Comparison of ENCODE assay signal across 8 mouse cellular contexts in genomic region chr16:20621991-20622685, GRCm38 (mm10). TPM values are rescaled to one million over a fixed set of nuclear protein-coding genes. Genes with fewer than 3 reads are reported as not detected.
DNase-seq lines count a peak whose midpoint lies in the region; ATAC-seq lines count a peak whose summit lies in the region.

No protein-coding gene starts in this region.

- H3K9ac ChIP-seq in forebrain, embryonic 14.5 days (ENCODE audit: low read length) = peak overlapping the region; percentile 86

- peaks cover 27% of the 10 kb centered on the region for H3K4me1 ChIP-seq in erythroblast, embryonic 14.5 days (ENCODE audit: control insufficient read depth)
- H3K4me1 ChIP-seq in forebrain, embryonic 14.5 days (ENCODE audit: control insufficient read depth, insufficient read depth, low read length) = peaks cover 6% of the 10 kb centered on the region
- peaks cover 40% of the 10 kb centered on the region for H3K4me1 ChIP-seq in hindbrain, embryonic 10.5 days (replicated peaks)

- ATAC-seq in erythroblast, adult 5-6 weeks (replicated peaks; ENCODE audit: low FRiP score, poor library complexity, severe bottlenecking) = no peak
- peak; percentile 69; the same call in 1 of the 2 replicates for ATAC-seq in cerebellum, adult (ENCODE audit: insufficient number of reproducible peaks, low FRiP score, low TSS enrichment)
- ATAC-seq in forebrain, embryonic 14.5 days = peak; percentile 57

- H3K4me3 ChIP-seq in erythroblast, embryonic 14.5 days (replicated peaks) = peak overlapping the region; percentile 69
- peak overlapping the region; percentile 80 for H3K4me3 ChIP-seq in forebrain, embryonic 14.5 days (ENCODE audit: low read depth, low read length)
- H3K4me3 ChIP-seq in hindbrain, embryonic 10.5 days = peak overlapping the region; percentile 80

- peaks cover 92% of the 10 kb centered on the region for H3K27me3 ChIP-seq in erythroblast, embryonic 14.5 days (ENCODE audit: control insufficient read depth)
- H3K27me3 ChIP-seq in forebrain, embryonic 14.5 days (replicated peaks; ENCODE audit: control insufficient read depth, insufficient read depth, low read length) = no peaks in the 10 kb centered on the region
- H3K27me3 ChIP-seq in hindbrain, embryonic 10.5 days (ENCODE audit: insufficient read depth, poor library complexity, severe bottlenecking) = peaks cover 26% of the 10 kb centered on the region

- H3K9me3 ChIP-seq in erythroblast, embryonic 14.5 days (ENCODE audit: control insufficient read depth, low read length) = peaks cover 12% of the 10 kb centered on the region; the same call in 1 of the 2 replicates
- no peaks in the 10 kb centered on the region for H3K9me3 ChIP-seq in forebrain, embryonic 14.5 days (replicated peaks; ENCODE audit: control insufficient read depth, low read length)
- no peaks in the 10 kb centered on the region for H3K9me3 ChIP-seq in hindbrain, embryonic 10.5 days

- peak overlapping the region; percentile 82 for H3K4me2 ChIP-seq in forebrain, embryonic 14.5 days (ENCODE audit: low read length)

- H3K27ac ChIP-seq in forebrain, embryonic 14.5 days (ENCODE audit: low read depth, low read length) = peak overlapping the region; percentile 89
- H3K27ac ChIP-seq in hindbrain, embryonic 10.5 days = peak overlapping the region; percentile 95

- under 1% methylated on average over 37 of the region's 37 CpGs for WGBS in forebrain, embryonic 14.5 days
- WGBS in hindbrain, embryonic 10.5 days = under 1% methylated on average over 37 of the region's 37 CpGs

- no peaks in the 10 kb centered on the region for H3K36me3 ChIP-seq in erythroblast, embryonic 14.5 days (ENCODE audit: control insufficient read depth)
- H3K36me3 ChIP-seq in forebrain, embryonic 14.5 days (ENCODE audit: control insufficient read depth, insufficient read depth, low read length) = peaks cover 5% of the 10 kb centered on the region; the same call in 1 of the 2 replicates
- H3K36me3 ChIP-seq in hindbrain, embryonic 10.5 days = peaks cover 16% of the 10 kb centered on the region

- peak; percentile 81 for DNase-seq in forebrain, embryonic 14.5 days (ENCODE audit: low spot score)
- peak; percentile 80 for DNase-seq in hindbrain, embryonic 10.5 days (ENCODE audit: low spot score)
- peak; percentile 67 to 72 for DNase-seq in layer of hippocampus, postnatal 14 days (ENCODE audit: low spot score in 2 of 2)
- peak; percentile 61 to 69 for DNase-seq in lung, postnatal 4 days
- DNase-seq in right cerebral cortex, adult 2 months (ENCODE audit: low spot score in 2 of 2) = peak; percentile 68 to 72

RNA-seq across cellular contexts. Expression of gene Camk2n2, which starts 1.1 kb away (rescaled TPM):
- polyA plus RNA-seq in erythroblast, embryonic 14.5 days (2012) = not detected in 2 replicates
- not detected in 2 replicates for total RNA-seq in erythroblast, adult 5-6 weeks (2015; ENCODE audit: low replicate concordance)
- total RNA-seq in erythroblast, adult 5-6 weeks (2017; ENCODE audit: low replicate concordance) = 0.94 TPM in 1 of 2 replicates, not detected in the other
- polyA plus RNA-seq in forebrain, embryonic 14.5 days (2014; fragmentation: Nextera tagmentation; extraction: Ambion mirVana) = 18.6 and 18.9 TPM in 2 replicates
- 2.6 and 4.2 TPM in 2 replicates for polyA plus RNA-seq in hindbrain, embryonic 10.5 days (2016; fragmentation: Nextera tagmentation; extraction: Ambion mirVana)
- total RNA-seq in layer of hippocampus, postnatal 14 days (2021) = 100 to 1,000 TPM; 118 to 125 TPM

RNA-seq across cellular contexts. Expression of gene Ece2, which starts 7.5 kb away (rescaled TPM):
- not detected in 2 replicates for polyA plus RNA-seq in erythroblast, embryonic 14.5 days (2012)
- not detected in 2 replicates for total RNA-seq in erythroblast, adult 5-6 weeks (2015; ENCODE audit: low replicate concordance)
- not detected in 2 replicates for total RNA-seq in erythroblast, adult 5-6 weeks (2017; ENCODE audit: low replicate concordance)
- 5.3 and 6.0 TPM in 2 replicates for polyA plus RNA-seq in forebrain, embryonic 14.5 days (2014; fragmentation: Nextera tagmentation; extraction: Ambion mirVana)
- 4.2 TPM in 2 replicates for polyA plus RNA-seq in hindbrain, embryonic 10.5 days (2016; fragmentation: Nextera tagmentation; extraction: Ambion mirVana)
- total RNA-seq in layer of hippocampus, postnatal 14 days (2021) = 10 to 100 TPM; 27.2 to 30.8 TPM

RNA-seq across cellular contexts. Expression of gene Alg3, which starts 10.6 kb away (rescaled TPM):
- 1.2 and 1.4 TPM in 2 replicates for polyA plus RNA-seq in erythroblast, embryonic 14.5 days (2012)
- total RNA-seq in erythroblast, adult 5-6 weeks (2015; ENCODE audit: low replicate concordance) = 7.7 and 22.7 TPM in 2 replicates
- 1.4 TPM in 1 of 2 replicates, not detected in the other for total RNA-seq in erythroblast, adult 5-6 weeks (2017; ENCODE audit: low replicate concordance)
- 34.9 and 44.4 TPM in 2 replicates for polyA plus RNA-seq in forebrain, embryonic 14.5 days (2014; fragmentation: Nextera tagmentation; extraction: Ambion mirVana)
- polyA plus RNA-seq in hindbrain, embryonic 10.5 days (2016; fragmentation: Nextera tagmentation; extraction: Ambion mirVana) = 59.2 and 61.3 TPM in 2 replicates
- 10 to 100 TPM; 12.3 to 14.1 TPM for total RNA-seq in layer of hippocampus, postnatal 14 days (2021)

RNA-seq across cellular contexts. Expression of gene Gm49333, which starts 10.7 kb away (rescaled TPM):
- polyA plus RNA-seq in erythroblast, embryonic 14.5 days (2012) = not detected in 2 replicates
- total RNA-seq in erythroblast, adult 5-6 weeks (2015; ENCODE audit: low replicate concordance) = not detected in 2 replicates
- total RNA-seq in erythroblast, adult 5-6 weeks (2017; ENCODE audit: low replicate concordance) = not detected in 2 replicates
- 0.17 TPM in 1 of 2 replicates, not detected in the other for polyA plus RNA-seq in forebrain, embryonic 14.5 days (2014; fragmentation: Nextera tagmentation; extraction: Ambion mirVana)
- 0.18 TPM in 1 of 2 replicates, not detected in the other for polyA plus RNA-seq in hindbrain, embryonic 10.5 days (2016; fragmentation: Nextera tagmentation; extraction: Ambion mirVana)
- not detected for total RNA-seq in layer of hippocampus, postnatal 14 days (2021)

RNA-seq across cellular contexts. Expression of gene Eef1akmt4, which starts 10.7 kb away (rescaled TPM):
- polyA plus RNA-seq in erythroblast, embryonic 14.5 days (2012) = 0.24 and 0.43 TPM in 2 replicates
- total RNA-seq in erythroblast, adult 5-6 weeks (2015; ENCODE audit: low replicate concordance) = 8.2 and 10.6 TPM in 2 replicates
- total RNA-seq in erythroblast, adult 5-6 weeks (2017; ENCODE audit: low replicate concordance) = 0.60 and 0.98 TPM in 2 replicates
- polyA plus RNA-seq in forebrain, embryonic 14.5 days (2014; fragmentation: Nextera tagmentation; extraction: Ambion mirVana) = 18.2 and 24.8 TPM in 2 replicates
- 33.4 and 38.8 TPM in 2 replicates for polyA plus RNA-seq in hindbrain, embryonic 10.5 days (2016; fragmentation: Nextera tagmentation; extraction: Ambion mirVana)
- total RNA-seq in layer of hippocampus, postnatal 14 days (2021) = 1 to 10 TPM; 1.7 to 3.6 TPM

Comparison
In these comparisons a context has a peak if more than half of its experiments do, and no peak if none do; other contexts are left out.
1. RNA of gene Alg3, which starts 10.6 kb away (polyA plus RNA-seq): 59.2 to 61.3 TPM in hindbrain, embryonic 10.5 days and 34.9 to 44.4 TPM in forebrain, embryonic 14.5 days; 1.2 to 1.4 TPM in erythroblast, embryonic 14.5 days; every median in the first group is over 10 times any median in the second.
2. Peak in every context shown above with its lines, with median percentiles within 50 percentile points of each other: H3K4me3 ChIP-seq and DNase-seq.